8 mouse cellular contexts compared by ENCODE assay signal in the genomic region with DNA sequence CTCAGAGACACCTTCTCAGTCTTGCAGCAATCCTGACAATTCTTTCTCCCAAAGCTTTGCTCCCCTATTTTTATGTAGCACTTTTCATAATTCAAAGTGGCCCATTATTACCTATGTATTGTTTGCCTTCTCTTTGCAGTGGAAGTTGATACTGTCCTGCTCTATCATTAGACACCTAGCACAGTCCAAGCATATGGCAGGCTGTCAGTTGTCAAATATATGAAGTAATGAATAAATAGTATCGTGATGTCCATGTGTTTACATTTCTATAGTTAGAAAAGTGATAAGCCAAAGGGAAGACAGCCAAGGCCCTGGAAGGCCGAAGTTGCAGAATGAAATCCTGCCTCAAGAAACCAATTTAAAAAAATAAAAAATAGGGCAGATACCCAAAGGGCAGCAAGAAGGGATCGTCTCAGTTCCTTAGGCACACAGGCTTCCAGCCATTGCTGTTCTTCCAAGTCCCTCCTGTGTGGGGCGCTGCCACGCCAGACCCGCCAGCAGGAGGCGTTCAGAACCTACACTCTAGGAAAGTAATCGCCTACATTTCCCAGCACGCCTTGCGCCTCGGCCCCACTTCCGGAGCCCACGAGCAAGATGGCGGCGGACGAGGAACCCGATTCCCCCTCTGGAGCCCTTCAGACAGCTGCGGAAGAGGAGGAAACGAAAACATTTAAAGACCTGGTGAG. TPM values are rescaled to one million over a fixed set of nuclear protein-coding genes. Genes with fewer than 3 reads are reported as not detected.
A peak's percentile ranks its signal among the peaks of the same experiment; 100 is the strongest.
DNase-seq lines count a peak whose midpoint lies in the region; ATAC-seq and TF ChIP-seq lines count a peak whose summit lies in the region.

Ddx47 (plus strand) TSS at position 565 of the 686 bp plus-strand sequence.

- no peaks in the 10 kb centered on the region for H3K9me3 ChIP-seq in MEL (replicated peaks; ENCODE audit: insufficient read depth, low read length)
- H3K9me3 ChIP-seq in forebrain, postnatal 0 days (ENCODE audit: low read length), result no peaks in the 10 kb centered on the region
- H3K9me3 ChIP-seq in lung, embryonic 15.5 days, result no peaks in the 10 kb centered on the region

- H3K36me3 ChIP-seq in MEL (ENCODE audit: control insufficient read depth in 1 of 2, insufficient read depth in 2 of 2, low read length in 2 of 2), result peaks cover 3 to 14% of the 10 kb centered on the region in 2 experiments; a peak in 3 of 4 replicates
- peaks cover 27% of the 10 kb centered on the region for H3K36me3 ChIP-seq in forebrain, postnatal 0 days (ENCODE audit: insufficient read depth)
- H3K36me3 ChIP-seq in lung, embryonic 15.5 days, result peaks cover 30% of the 10 kb centered on the region

- peak within 1 kb of the TSS; percentile 45; the same call in 1 of the 2 replicates for H3K27ac ChIP-seq in MEL (ENCODE audit: control insufficient read depth, low read depth, low read length)
- no peak within 1 kb of the TSS for H3K27ac ChIP-seq in cerebellum, adult 2 months (ENCODE audit: insufficient read depth, low read length)
- H3K27ac ChIP-seq in forebrain, postnatal 0 days (ENCODE audit: low read depth, low read length), result peak within 1 kb of the TSS; percentile 31; the same call in 1 of the 2 replicates
- peak within 1 kb of the TSS; percentile 34; the same call in 1 of the 2 replicates for H3K27ac ChIP-seq in lung, embryonic 15.5 days

- peak; percentile 97 for DNase-seq in MEL (ENCODE audit: low read depth, low spot score)
- peak; percentile 93 to 95 for DNase-seq in cerebellum, adult 2 months
- DNase-seq in forebrain, postnatal 0 days, result peak; percentile 96
- peak; percentile 96 for DNase-seq in heart, postnatal 4 days
- peak; percentile 91 to 95 for DNase-seq in layer of hippocampus, adult 8-10 months (ENCODE audit: low spot score in 2 of 2)
- DNase-seq in ovary, adult 18-20 months (ENCODE audit: low spot score), result peak; percentile 82
- peak; percentile 95 for DNase-seq in thymus, postnatal 0 days (ENCODE audit: low spot score)

- H3K9ac ChIP-seq in MEL (ENCODE audit: control insufficient read depth, low read depth, low read length, poor library complexity, severe bottlenecking), result peak within 1 kb of the TSS; percentile 88
- peak within 1 kb of the TSS; percentile 76 for H3K9ac ChIP-seq in forebrain, postnatal 0 days
- H3K9ac ChIP-seq in lung, embryonic 15.5 days, result peak within 1 kb of the TSS; percentile 78

- 2% methylated on average over 19 of the region's 19 CpGs for WGBS in cerebellum, adult 2 months
- WGBS in forebrain, postnatal 0 days, result 4% methylated on average over 19 of the region's 19 CpGs
- 1% methylated on average over 19 of the region's 19 CpGs for WGBS in lung, embryonic 15.5 days

- peak; percentile 75 to 89 (median 89) for TF ChIP-seq CTCF in MEL (IDR thresholded peaks at IDR 0.05 in 2 of 3, conservative IDR thresholded peaks at IDR 0.05 in 1 of 3; ENCODE audit: control insufficient read depth in 1 of 3, insufficient read depth in 1 of 3, low read depth in 2 of 3, low read length in 3 of 3, poor library complexity in 1 of 3, severe bottlenecking in 1 of 3)
- TF ChIP-seq CTCF in cerebellum, adult 2 months (IDR thresholded peaks at IDR 0.05; ENCODE audit: borderline replicate concordance, insufficient read depth, low read depth, low read length), result peak; percentile 96
- peak; percentile 100 for TF ChIP-seq CTCF in forebrain, postnatal 0 days (IDR thresholded peaks at IDR 0.05; ENCODE audit: low read depth)

- peak within 1 kb of the TSS; percentile 57 for H3K4me2 ChIP-seq in forebrain, postnatal 0 days (ENCODE audit: low read depth)
- peak within 1 kb of the TSS; percentile 66 for H3K4me2 ChIP-seq in lung, embryonic 15.5 days

- H3K79me2 ChIP-seq in MEL (ENCODE audit: control insufficient read depth, insufficient read depth, low read length, poor library complexity), result peaks cover 12% of the 10 kb centered on the region

- H3K27me3 ChIP-seq in MEL (ENCODE audit: control insufficient read depth in 1 of 2, insufficient read depth in 2 of 2, low read length in 2 of 2), result no peaks in the 10 kb centered on the region
- H3K27me3 ChIP-seq in cerebellum, adult 2 months (ENCODE audit: control insufficient read depth, insufficient read depth, low read length), result no peaks in the 10 kb centered on the region
- H3K27me3 ChIP-seq in forebrain, postnatal 0 days (ENCODE audit: insufficient read depth, low read length), result no peaks in the 10 kb centered on the region
- H3K27me3 ChIP-seq in lung, embryonic 15.5 days, result no peaks in the 10 kb centered on the region

- ATAC-seq in forebrain, postnatal 0 days, result peak; percentile 97
- peak; percentile 93; the same call in 1 of the 2 replicates for ATAC-seq in lung, embryonic 15.5 days (ENCODE audit: borderline replicate concordance, extremely low read depth, low FRiP score, low TSS enrichment)

- TF ChIP-seq POLR2A in MEL (IDR thresholded peaks at IDR 0.05; ENCODE audit: control insufficient read depth in 1 of 2, insufficient read depth in 1 of 2, low read depth in 1 of 2, low read length in 2 of 2, poor library complexity in 1 of 2), result peak in 1 of 2 experiments; percentile 69; a peak in 1 of 4 replicates
- TF ChIP-seq POLR2A in cerebellum, adult 2 months (IDR thresholded peaks at IDR 0.05; ENCODE audit: borderline replicate concordance, insufficient read depth, low read length), result peak; percentile 63; the same call in 1 of the 2 replicates

- H3K4me3 ChIP-seq in MEL (ENCODE audit: control insufficient read depth in 1 of 2, insufficient read depth in 1 of 2, low read depth in 2 of 2, low read length in 2 of 2), result peak within 1 kb of the TSS; percentile 78 to 90
- peak within 1 kb of the TSS; percentile 83 for H3K4me3 ChIP-seq in cerebellum, adult 2 months (replicated peaks; ENCODE audit: insufficient read depth, low read depth, low read length)
- peak within 1 kb of the TSS; percentile 69 for H3K4me3 ChIP-seq in forebrain, postnatal 0 days (ENCODE audit: low read depth, low read length)
- peak within 1 kb of the TSS; percentile 79 for H3K4me3 ChIP-seq in lung, embryonic 15.5 days

- TF ChIP-seq RAD21 in MEL (IDR thresholded peaks at IDR 0.05; ENCODE audit: low read depth, low read length), result peak; percentile 15

- H3K4me1 ChIP-seq in MEL (ENCODE audit: control insufficient read depth in 1 of 2, insufficient read depth in 2 of 2, low read length in 2 of 2), result peaks cover 3 to 14% of the 10 kb centered on the region in 2 experiments; a peak in 3 of 4 replicates
- no peaks in the 10 kb centered on the region for H3K4me1 ChIP-seq in cerebellum, adult 2 months (ENCODE audit: control insufficient read depth, insufficient read depth, low read length)
- H3K4me1 ChIP-seq in forebrain, postnatal 0 days (ENCODE audit: insufficient read depth), result peaks cover 5% of the 10 kb centered on the region; the same call in 1 of the 2 replicates
- peaks cover 10% of the 10 kb centered on the region; the same call in 1 of the 2 replicates for H3K4me1 ChIP-seq in lung, embryonic 15.5 days

- no peak for TF ChIP-seq EP300 in MEL (IDR thresholded peaks at IDR 0.05; ENCODE audit: low read depth in 1 of 2, low read length in 2 of 2)

TF ChIP-seq in MEL, 35 proteins besides CTCF, POLR2A, EP300 and RAD21 (continues in another document):
- TF ChIP-seq USF2 (IDR thresholded peaks at IDR 0.05; ENCODE audit: borderline replicate concordance in 1 of 2, insufficient read depth in 1 of 2, low read depth in 1 of 2, low read length in 2 of 2), result no peak
- TF ChIP-seq TBP (IDR thresholded peaks at IDR 0.05; ENCODE audit: low read depth, low read length), result peak; percentile 71; the same call in 1 of the 2 replicates
- no peak for TF ChIP-seq GATA1 (IDR thresholded peaks at IDR 0.05; ENCODE audit: low read depth, low read length)
- no peak for TF ChIP-seq UBTF (IDR thresholded peaks at IDR 0.05; ENCODE audit: borderline replicate concordance, insufficient read depth, low read depth, low read length)
- no peak for TF ChIP-seq TAL1 (IDR thresholded peaks at IDR 0.05; ENCODE audit: low read length)
- no peak for TF ChIP-seq MEF2A (IDR thresholded peaks at IDR 0.05; ENCODE audit: extremely low read depth, insufficient replicate concordance, low read depth, low read length, poor library complexity, severe bottlenecking)
- TF ChIP-seq USF1 (IDR thresholded peaks at IDR 0.05; ENCODE audit: low read depth, low read length), result no peak
- TF ChIP-seq MYC (IDR thresholded peaks at IDR 0.05; ENCODE audit: low read depth, low read length), result no peak
- no peak for TF ChIP-seq ZMIZ1 (IDR thresholded peaks at IDR 0.05; ENCODE audit: low read depth, low read length)
- peak; percentile 96 for TF ChIP-seq HCFC1 (IDR thresholded peaks at IDR 0.05; ENCODE audit: low read depth, low read length)
- no peak for TF ChIP-seq ZC3H11A (IDR thresholded peaks at IDR 0.05; ENCODE audit: low read depth, low read length)
- no peak for TF ChIP-seq CHD1 (IDR thresholded peaks at IDR 0.05; ENCODE audit: low read depth, low read length)
- TF ChIP-seq MAZ (IDR thresholded peaks at IDR 0.05; ENCODE audit: low read depth, low read length), result no peak
- TF ChIP-seq TCF12 (IDR thresholded peaks at IDR 0.05; ENCODE audit: low read depth, low read length), result peak; percentile 69
- no peak for TF ChIP-seq ETS1 (IDR thresholded peaks at IDR 0.05; ENCODE audit: low read depth, low read length)
- TF ChIP-seq JUND (IDR thresholded peaks at IDR 0.05; ENCODE audit: low read depth, low read length), result no peak
- TF ChIP-seq NRF1 (IDR thresholded peaks at IDR 0.05; ENCODE audit: insufficient read depth, low read depth, low read length, poor library complexity, severe bottlenecking), result no peak
- TF ChIP-seq RCOR1 (IDR thresholded peaks at IDR 0.05; ENCODE audit: low read depth, low read length), result no peak
- TF ChIP-seq BHLHE40 (IDR thresholded peaks at IDR 0.05; ENCODE audit: borderline replicate concordance, low read depth, low read length), result no peak
- peak; percentile 39 for TF ChIP-seq SMC3 (IDR thresholded peaks at IDR 0.05; ENCODE audit: low read depth, low read length)
- TF ChIP-seq NELFE (IDR thresholded peaks at IDR 0.05; ENCODE audit: low read depth, low read length), result no peak; the same call in none of the 2 replicates
- TF ChIP-seq GABPA (IDR thresholded peaks at IDR 0.05; ENCODE audit: low read depth, low read length), result no peak

RNA-seq across cellular contexts. Expression of gene Ddx47, which starts in this region (rescaled TPM):
- 84.1 and 102 TPM in 2 replicates for total RNA-seq in MEL (2012; rRNA removed)
- 100 to 1,000 TPM in 1 of 2 experiments, not detected in 1; 117 TPM for polyA plus RNA-seq in MEL (2012; ENCODE audit: insufficient read depth in 1 of 2, insufficient read length in 2 of 2, low read depth in 1 of 2, low replicate concordance in 2 of 2, missing spikeins in 1 of 2)
- 83.0 and 84.6 TPM in 2 replicates for polyA plus RNA-seq in cerebellum, adult 2 months (2012; rRNA removed)
- 34.6 and 41.9 TPM in 2 replicates for total RNA-seq in forebrain, postnatal 0 days (2014; rRNA removed)
- polyA plus RNA-seq in forebrain, postnatal 0 days (2015; fragmentation: Nextera tagmentation; extraction: Ambion mirVana), result 51.0 and 60.0 TPM in 2 replicates
- 10 to 100 TPM; 42.2 to 44.1 TPM for total RNA-seq in heart, postnatal 4 days (2021)
- 10 to 100 TPM; 58.5 to 71.2 (median 60.2) TPM for total RNA-seq in layer of hippocampus, adult 8-10 months (2022)
- polyA plus RNA-seq in lung, embryonic 15.5 days (2015; fragmentation: Nextera tagmentation; extraction: Ambion mirVana), result 123 and 125 TPM in 2 replicates
- polyA plus RNA-seq in thymus, postnatal 0 days (2015; fragmentation: Nextera tagmentation; extraction: Ambion mirVana), result 117 and 122 TPM in 2 replicates
